Mouse (Mus musculus) adrenal gland, postnatal 36 days (tissue): ENCODE data around the gene Shisal2a. TPM values are rescaled to one million over a fixed set of nuclear protein-coding genes. Genes with fewer than 3 reads are reported as not detected.

Source experiments
- DNase-seq, 2 experiments: peaks; one replicate each; pipeline ENCODE4 v3.0.0; 2021; ENCODE audit warnings: mixed read lengths in 1 of 2
- long read RNA-seq, 2 experiments: library from polyadenylated mRNA; stranded (forward); transcript quantifications; one replicate each; pipeline ENCODE4 v2.0.0; 2021; ENCODE audit warnings: borderline sequencing depth in 2 of 2
- total RNA-seq, 2 experiments: library from RNA; stranded (reverse); gene quantifications; 2 replicates each; pipeline ENCODE4 v1.2.3; 2021

The Shisal2a gene
- 1 to 10 TPM; 3.6 to 7.8 TPM for total RNA-seq
- long read RNA-seq, experiment 1, partial matches to known transcripts = 1 of 5 reads
- long read RNA-seq, experiment 1, other reads (novel, unspliced or antisense) = 0 of 5 reads
- long read RNA-seq, experiment 2, transcript Shisal2a-201 (3 exons, 593 nt) = major isoform, 9 of 10 reads
- long read RNA-seq, experiment 2, partial matches to known transcripts = 0 of 10 reads
- long read RNA-seq, experiment 2, other reads (novel, unspliced or antisense) = 1 of 10 reads

- peak in 1 of 2 experiments; percentile 22 for DNase-seq
Observed at GRCm38 (mm10) chr4:108383183-108383714, at the start of gene Shisal2a. Gene Shisal2a (minus strand): TSS chr4:108383349.

- DNase-seq = no peak
Observed at GRCm38 (mm10) chr4:108431561-108431936, 48.4 kb upstream of the Shisal2a start.

GRCm38 (mm10) chr4:108430656-108431560, 47.8 kb upstream of the Shisal2a start:
- DNase-seq = no peak

DNA sequence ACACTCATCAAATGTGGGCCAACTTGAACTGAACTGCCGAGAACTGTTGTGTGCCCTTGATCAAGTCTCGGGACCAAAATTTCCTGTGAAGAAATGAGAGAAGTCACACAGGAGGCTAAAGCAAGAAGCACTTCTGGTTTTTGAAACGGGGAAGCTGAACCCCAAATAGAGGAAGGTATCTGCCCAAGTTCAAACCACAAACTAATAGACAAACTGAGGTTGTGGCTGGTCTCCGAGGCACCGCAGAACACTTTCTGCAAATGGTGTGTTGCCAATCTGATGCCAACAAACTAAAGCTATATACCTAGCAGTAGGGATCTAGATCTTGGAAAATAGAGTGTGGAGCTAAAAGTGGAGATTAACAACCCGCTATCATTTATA, 45.2 kb upstream of the Shisal2a start:
- DNase-seq = no peak

DNA sequence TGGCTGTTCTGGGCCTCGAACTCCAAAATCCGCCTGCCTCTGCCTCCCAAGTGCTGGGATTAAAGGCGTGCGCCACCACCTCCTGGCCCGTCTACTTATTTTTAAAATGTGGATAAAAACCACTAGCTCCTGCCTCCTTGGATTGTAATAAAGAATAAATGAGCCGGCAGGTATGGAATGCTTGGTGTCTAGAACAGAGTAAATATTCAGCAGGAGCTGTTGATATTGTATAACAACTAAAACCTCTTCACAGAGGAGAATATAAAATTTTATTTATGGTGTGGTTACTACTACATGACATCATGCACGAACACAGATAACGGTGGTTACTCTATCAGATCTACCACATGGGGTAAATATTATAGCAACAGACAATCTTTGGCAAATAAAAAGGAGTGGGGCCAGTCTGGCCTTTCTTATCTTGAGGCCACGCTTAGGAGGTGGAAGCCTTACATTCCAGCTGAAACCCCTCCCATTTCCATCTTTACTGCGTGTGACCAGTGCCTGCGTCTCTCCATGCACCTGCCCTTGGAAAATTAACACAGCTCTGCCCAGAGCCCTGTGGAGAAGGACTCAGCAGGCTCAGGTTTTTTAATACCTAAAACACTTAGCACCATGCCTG, 44.7 kb upstream of the Shisal2a start:
- no peak for DNase-seq

GRCm38 (mm10) chr4:108424587-108424986, 41.4 kb upstream of the Shisal2a start:
- no peak for DNase-seq

- DNase-seq = no peak
Observed at GRCm38 (mm10) chr4:108407621-108408020, 24.5 kb upstream of the Shisal2a start.

GRCm38 (mm10) chr4:108406861-108407401, 23.8 kb upstream of the Shisal2a start, which contains the start of gene Gpx7:
Gene Gpx7 (minus strand): TSS chr4:108406961.
- no peak for DNase-seq

DNA sequence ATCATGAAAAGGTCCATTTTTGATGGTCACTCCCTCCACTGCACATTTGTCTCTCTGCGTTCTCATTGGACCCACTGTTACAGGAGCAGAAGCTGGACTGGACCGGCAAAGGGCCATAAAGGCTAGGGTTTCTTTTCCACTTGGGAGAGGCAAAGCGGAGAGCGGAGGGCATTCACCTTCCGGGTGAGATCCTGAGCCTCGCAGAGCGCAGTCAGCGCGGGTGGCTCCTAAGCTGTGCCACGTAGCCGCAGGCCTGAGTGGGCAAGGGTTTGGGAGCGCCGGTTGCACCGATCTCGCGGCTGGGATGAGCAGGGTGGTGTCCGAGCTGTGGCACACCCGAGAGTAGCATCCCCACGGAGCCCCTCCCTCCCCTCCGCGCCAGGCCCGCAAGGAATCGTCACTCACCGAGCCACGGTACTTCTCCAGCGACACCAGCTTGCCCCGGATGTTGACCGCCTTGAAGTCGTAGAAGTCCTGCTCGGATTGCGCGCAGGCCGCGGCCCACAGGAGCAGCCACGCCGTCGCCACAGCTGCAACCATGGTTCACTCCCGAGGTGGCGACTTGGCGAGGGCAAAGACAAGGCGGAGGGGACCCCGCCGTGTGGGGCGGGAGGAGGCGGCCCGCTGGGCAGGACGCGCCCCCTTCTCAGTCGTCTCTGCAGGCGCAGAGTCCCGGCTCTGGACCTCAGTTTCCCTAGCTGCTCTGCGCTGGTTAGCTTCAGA, 23.1 kb upstream of the Shisal2a start:
- peak; percentile 77 to 81 for DNase-seq

GRCm38 (mm10) chr4:108405766-108406137, 22.6 kb upstream of the Shisal2a start:
- DNase-seq = no peak

GRCm38 (mm10) chr4:108403861-108404635, 20.9 kb upstream of the Shisal2a start:
- no peak for DNase-seq

- peak in 1 of 2 experiments; percentile 36 for DNase-seq
Observed at GRCm38 (mm10) chr4:108400395-108400794, 17.2 kb upstream of the Shisal2a start.

DNA sequence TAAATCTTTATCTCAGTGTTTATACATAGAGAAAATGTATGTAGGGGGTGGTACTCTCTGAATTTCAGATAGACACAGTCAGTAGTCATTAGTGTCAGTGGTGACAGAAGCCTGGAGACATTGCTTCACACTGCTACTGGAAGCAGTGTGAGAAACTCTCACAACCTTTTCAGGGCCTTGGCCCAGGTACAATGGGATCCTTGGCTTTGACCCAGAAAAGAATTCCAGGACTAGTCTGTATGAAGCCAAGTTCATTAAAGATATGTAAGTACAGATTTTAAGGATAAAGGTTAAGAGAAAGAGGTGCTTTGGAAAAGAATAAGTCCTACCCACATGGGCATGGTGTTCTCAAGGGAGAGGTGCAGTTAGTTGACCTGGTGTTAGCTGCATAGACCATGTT, 11.1 kb upstream of the Shisal2a start:
- DNase-seq = no peak

- DNase-seq = no peak
Observed at GRCm38 (mm10) chr4:108392558-108392957, 9.4 kb upstream of the Shisal2a start.

DNA sequence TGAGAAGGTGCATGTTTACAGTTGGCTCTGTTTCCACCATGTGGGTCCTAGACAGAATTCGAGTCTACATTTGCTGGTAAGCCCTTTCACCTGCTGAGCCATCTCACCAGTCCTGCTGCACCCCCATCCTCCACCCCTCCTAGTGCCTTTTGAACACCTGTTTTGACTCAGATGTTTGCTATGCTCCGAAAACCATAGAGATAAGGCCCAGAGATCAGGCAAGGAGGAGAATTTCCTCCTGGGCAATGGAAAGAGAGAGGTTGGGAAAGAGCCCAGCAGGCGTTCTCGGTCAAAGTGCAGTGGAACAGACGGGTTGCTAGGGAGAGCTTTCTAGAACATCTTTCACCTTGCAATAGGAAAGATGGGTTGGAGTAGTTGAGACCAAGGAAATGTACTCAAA, 8.0 kb upstream of the Shisal2a start:
- no peak for DNase-seq

GRCm38 (mm10) chr4:108388741-108389140, 5.6 kb upstream of the Shisal2a start:
- no peak for DNase-seq

- peak; percentile 60 to 75 for DNase-seq
Observed at GRCm38 (mm10) chr4:108387681-108388253, 4.6 kb upstream of the Shisal2a start.

DNA sequence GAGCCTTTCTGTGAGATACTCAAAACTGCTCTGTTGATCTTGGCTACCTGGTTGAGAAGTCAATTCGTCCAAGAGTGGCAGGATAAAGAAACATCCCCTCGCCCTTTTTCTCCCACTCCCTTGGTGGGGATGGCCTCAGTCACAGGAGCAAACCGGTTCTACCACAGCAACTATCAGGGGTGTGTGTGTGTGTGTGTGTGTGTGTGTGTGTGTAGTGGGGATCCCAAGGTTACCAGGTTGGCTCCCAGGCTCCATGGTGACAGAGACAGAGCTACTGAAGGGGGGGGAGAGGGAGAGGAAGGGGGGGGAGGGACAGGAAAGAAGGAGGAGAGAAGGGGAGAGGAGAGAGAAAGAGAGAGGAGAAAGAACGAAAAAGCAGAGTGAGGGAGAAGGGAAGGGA, 4.0 kb upstream of the Shisal2a start:
- peak in 1 of 2 experiments; percentile 16 for DNase-seq

DNA sequence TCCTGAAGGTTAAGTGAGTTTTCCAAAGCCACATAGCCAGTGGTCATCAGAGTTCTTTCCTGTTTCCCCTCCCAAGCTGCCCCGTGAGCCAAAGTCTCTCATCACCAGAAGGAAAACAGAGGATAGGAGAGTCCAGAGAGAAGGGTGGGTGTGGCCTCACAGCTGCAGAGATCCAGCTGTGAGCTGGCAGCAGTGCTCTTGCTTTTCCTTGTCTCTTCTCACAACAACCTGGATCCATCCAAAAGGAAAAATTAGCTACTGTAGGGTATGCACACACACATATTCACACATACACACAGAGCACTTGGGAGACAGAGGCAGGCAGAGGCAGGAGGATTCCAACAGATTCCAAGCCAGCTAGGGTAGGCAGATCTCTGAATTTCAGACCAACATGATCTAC, 2.9 kb upstream of the Shisal2a start:
- DNase-seq = no peak

GRCm38 (mm10) chr4:108380146-108380545, 3.0 kb downstream of the Shisal2a start:
- no peak for DNase-seq
